Mouse (Mus musculus) erythroblast, embryonic 14.5 days (primary cell): ENCODE results near the gene Med4.

Experiments used
- GATA1 ChIP-seq: IDR thresholded peaks from 2 replicates; pipeline ENCODE4 v1.6.1; 2012; ENCODE audit warnings: low read length, inconsistent platforms, mixed read lengths
- TAL1 ChIP-seq: IDR thresholded peaks from 3 replicates; pipeline ENCODE4 v1.6.1; 2012; ENCODE audit warnings: low read length, inconsistent platforms, mixed read lengths

DNA sequence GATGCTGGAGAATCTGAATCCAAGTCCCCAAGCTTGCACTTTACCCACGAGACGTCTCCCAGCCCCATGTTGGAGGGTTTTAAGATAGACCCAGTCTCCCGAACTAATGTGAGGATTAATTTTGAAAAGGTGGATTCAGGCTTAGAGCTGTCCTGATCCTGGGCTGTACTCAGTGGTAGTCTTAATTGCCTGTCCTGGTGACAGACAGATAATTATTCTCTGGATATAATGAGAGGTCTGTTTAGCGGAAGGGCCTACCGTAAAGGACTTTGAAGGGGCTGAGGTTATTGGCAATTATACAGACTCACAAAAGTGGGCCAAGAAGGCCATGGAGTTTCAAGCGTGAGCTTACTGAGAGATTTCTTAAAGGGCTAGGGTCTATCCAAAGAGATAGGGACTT, 34.0 kb downstream of the Med4 start:
- TF ChIP-seq GATA1 (no peak), TAL1 (no peak)
